9 mouse cellular contexts compared by ENCODE assay signal in genomic region chr16:94369596-94370172, GRCm38 (mm10). TPM values are rescaled to one million over a fixed set of nuclear protein-coding genes. Genes with fewer than 3 reads are reported as not detected.
DNase-seq lines count a peak whose midpoint lies in the region; ATAC-seq and TF ChIP-seq lines count a peak whose summit lies in the region.
"Had no signal": no experiment of that assay in that cellular context is flagged by ENCODE, and none has a peak within 500 bp of the region (broad histone marks: within the 10 kb centered on the region; RNA-seq: fewer than 3 reads in every experiment).

No protein-coding gene starts in this region.

- DNase-seq in left cerebral cortex, adult 2 months (ENCODE audit: extremely low spot score in 1 of 2, low spot score in 2 of 2) = no peak
- no peak for DNase-seq in left cerebral cortex, postnatal 4 days
- DNase-seq in lung, postnatal 36 days = peak; percentile 8
- DNase-seq in spleen, adult 18-20 months = no peak
- no peak for DNase-seq in layer of hippocampus, postnatal 10 days (ENCODE audit: low spot score in 2 of 2)
- DNase-seq in kidney, postnatal 36 days = no peak

- H3K36me3 ChIP-seq in heart, embryonic 15.5 days = no peaks in the 10 kb centered on the region

- peak overlapping the region; percentile 100 for H3K27ac ChIP-seq in left cerebral cortex, adult 2 months
- peak overlapping the region; percentile 74; the same call in 1 of the 2 replicates for H3K27ac ChIP-seq in bone marrow macrophage, adult 2 months (ENCODE audit: insufficient read depth, low read depth, low read length)
- peak overlapping the region; percentile 98 for H3K27ac ChIP-seq in heart, embryonic 15.5 days

- H3K9ac ChIP-seq in heart, embryonic 15.5 days = peak overlapping the region; percentile 91

- no peaks in the 10 kb centered on the region for H3K27me3 ChIP-seq in heart, embryonic 15.5 days

- ATAC-seq in heart, embryonic 15.5 days (replicated peaks; ENCODE audit: insufficient number of reproducible peaks, insufficient read depth, low FRiP score, low read depth) = no peak

- H3K4me1 ChIP-seq in bone marrow macrophage, adult 2 months (ENCODE audit: control insufficient read depth, insufficient read depth, low read length) = peaks cover 3% of the 10 kb centered on the region; the same call in 1 of the 2 replicates
- H3K4me1 ChIP-seq in heart, embryonic 15.5 days (replicated peaks) = peaks cover 29% of the 10 kb centered on the region

- H3K4me3 ChIP-seq in left cerebral cortex, adult 2 months = peak overlapping the region; percentile 81
- peak overlapping the region; percentile 95 for H3K4me3 ChIP-seq in bone marrow macrophage, adult 2 months (ENCODE audit: insufficient read depth, low read length)
- H3K4me3 ChIP-seq in heart, embryonic 15.5 days = peak overlapping the region; percentile 91

- H3K9me3 ChIP-seq in heart, embryonic 15.5 days (replicated peaks) = no peaks in the 10 kb centered on the region

- TF ChIP-seq POLR2A in bone marrow macrophage, adult 2 months (IDR thresholded peaks at IDR 0.05; ENCODE audit: borderline replicate concordance, low read depth, low read length) = no peak

- H3K4me2 ChIP-seq in heart, embryonic 15.5 days = peak overlapping the region; percentile 65

- intact Hi-C loops in left cerebral cortex, adult 2 months (cut with DNase I) = loop anchor here (1.0 kb wide), 2 partner anchors 56 to 200 kb away; partner anchors contain the start of gene Hlcs
- intact Hi-C loops in left cerebral cortex, postnatal 4 days (cut with DNase I) = loop anchor here (1.0 kb wide), 1 partner anchor 57 kb away; no protein-coding TSS in a partner anchor

- 7% methylated on average over 6 of the region's 6 CpGs for WGBS in heart, embryonic 15.5 days

- no peak for TF ChIP-seq CTCF in left cerebral cortex, adult 2 months (IDR thresholded peaks at IDR 0.05)
- TF ChIP-seq CTCF in bone marrow macrophage, adult 2 months (IDR thresholded peaks at IDR 0.05; ENCODE audit: low read depth, low read length) = no peak

RNA-seq across cellular contexts. Expression of gene Ttc3, which starts 0.7 kb away (rescaled TPM):
- total RNA-seq in left cerebral cortex, adult 2 months (2021) = 100 to 1,000 TPM; 982 to 987 TPM
- 100 to 1,000 TPM; 862 to 884 TPM for total RNA-seq in left cerebral cortex, postnatal 4 days (2021)
- 19.2 and 20.3 TPM in 2 replicates for polyA plus RNA-seq in bone marrow macrophage, adult 2 months (2012; ENCODE audit: insufficient read depth, insufficient read length, missing spikeins)
- polyA plus RNA-seq in heart, embryonic 15.5 days (2015; fragmentation: Nextera tagmentation; extraction: Ambion mirVana) = 151 and 153 TPM in 2 replicates
- total RNA-seq in layer of hippocampus, postnatal 10 days (2021) = 100 to 1,000 TPM; 751 to 808 TPM

RNA-seq across cellular contexts. Expression of gene Pigp, which starts 2.0 kb away (rescaled TPM):
- total RNA-seq in left cerebral cortex, adult 2 months (2021) = 10 to 100 TPM; 36.9 to 40.2 TPM
- total RNA-seq in left cerebral cortex, postnatal 4 days (2021) = 10 to 100 TPM; 53.4 to 60.9 TPM
- 53.9 and 54.5 TPM in 2 replicates for polyA plus RNA-seq in bone marrow macrophage, adult 2 months (2012; ENCODE audit: insufficient read depth, insufficient read length, missing spikeins)
- 96.2 and 112 TPM in 2 replicates for polyA plus RNA-seq in heart, embryonic 15.5 days (2015; fragmentation: Nextera tagmentation; extraction: Ambion mirVana)
- total RNA-seq in layer of hippocampus, postnatal 10 days (2021) = 10 to 100 TPM; 42.8 to 55.0 TPM

RNA-seq across cellular contexts. Expression of gene Ripply3, which starts 41.5 kb away (rescaled TPM):
- under 1 TPM; 0.29 to 0.51 TPM for total RNA-seq in left cerebral cortex, adult 2 months (2021)
- under 1 TPM; 0.32 to 0.60 TPM for total RNA-seq in left cerebral cortex, postnatal 4 days (2021)
- not detected in 2 replicates for polyA plus RNA-seq in bone marrow macrophage, adult 2 months (2012; ENCODE audit: insufficient read depth, insufficient read length, missing spikeins)
- polyA plus RNA-seq in heart, embryonic 15.5 days (2015; fragmentation: Nextera tagmentation; extraction: Ambion mirVana) = 4.5 TPM in 2 replicates
- total RNA-seq in layer of hippocampus, postnatal 10 days (2021) = under 1 TPM; 0.32 to 0.42 TPM
- total RNA-seq: common myeloid progenitor, adult 5-6 weeks had no signal

RNA-seq across cellular contexts. Expression of gene Hlcs, which starts 56.3 kb away (rescaled TPM):
- 10 to 100 TPM; 16.6 to 17.4 TPM for total RNA-seq in left cerebral cortex, adult 2 months (2021)
- 10 to 100 TPM; 11.7 to 11.8 TPM for total RNA-seq in left cerebral cortex, postnatal 4 days (2021)
- 5.1 and 6.8 TPM in 2 replicates for polyA plus RNA-seq in bone marrow macrophage, adult 2 months (2012; ENCODE audit: insufficient read depth, insufficient read length, missing spikeins)
- 7.4 and 8.5 TPM in 2 replicates for polyA plus RNA-seq in heart, embryonic 15.5 days (2015; fragmentation: Nextera tagmentation; extraction: Ambion mirVana)
- 10 to 100 TPM; 12.1 to 14.1 TPM for total RNA-seq in layer of hippocampus, postnatal 10 days (2021)
